Mouse (Mus musculus) neutrophil, adult 5-6 weeks (primary cell): ENCODE results near the gene Mdga1. TPM values are rescaled to one million over a fixed set of nuclear protein-coding genes. Genes with fewer than 3 reads are reported as not detected.

Experiments
- ATAC-seq: fragments of 151-379, 151-347 bp; 2 replicates; pipeline ENCODE4 v1.8.0; 2017; ENCODE audit warnings: mild to moderate bottlenecking, moderate TSS enrichment; ENCODE audit not compliant: insufficient number of reproducible peaks, poor library complexity, low FRiP score, severe bottlenecking; ENCODE audit errors: extremely low read depth
- total RNA-seq: library from RNA; stranded (forward); fragments of 200-1000 nt; gene quantifications from 2 replicates; pipeline ENCODE4 v1.2.3, GENCODE M21; 2017

Gene Mdga1
- total RNA-seq: 0.58 TPM in 1 of 2 replicates, not detected in the other

DNA sequence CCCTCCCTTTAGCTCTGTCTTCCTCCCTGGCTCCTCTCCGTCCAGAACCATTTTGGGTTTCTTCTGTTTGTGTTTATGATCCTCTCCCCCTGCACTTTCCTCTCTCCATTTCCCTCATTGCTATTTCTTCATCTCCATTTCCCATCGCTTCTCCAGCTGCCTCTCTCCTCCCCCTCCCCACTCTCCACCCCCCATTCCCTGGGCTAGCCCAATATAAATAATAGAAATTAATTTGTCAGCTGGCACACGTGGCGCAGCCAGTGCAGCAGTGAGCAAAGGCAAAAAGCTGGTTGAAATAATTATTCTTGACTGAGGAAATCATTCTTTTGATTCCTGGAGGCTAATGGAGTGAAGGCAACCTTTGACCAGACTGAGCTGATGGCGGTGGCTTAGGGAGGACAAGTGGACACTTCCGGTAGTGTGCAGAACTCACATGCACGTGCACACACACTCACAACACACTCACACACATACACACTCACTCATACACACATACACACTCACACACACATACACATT is at the start of gene Mdga1:
Gene Mdga1 (minus strand): TSS at position 51 of the 519 bp plus-strand sequence.
- no peak for ATAC-seq

GRCm38 (mm10) chr17:30018927-30019610 is 49.2 kb upstream of the Mdga1 start:
- no peak for ATAC-seq

DNA sequence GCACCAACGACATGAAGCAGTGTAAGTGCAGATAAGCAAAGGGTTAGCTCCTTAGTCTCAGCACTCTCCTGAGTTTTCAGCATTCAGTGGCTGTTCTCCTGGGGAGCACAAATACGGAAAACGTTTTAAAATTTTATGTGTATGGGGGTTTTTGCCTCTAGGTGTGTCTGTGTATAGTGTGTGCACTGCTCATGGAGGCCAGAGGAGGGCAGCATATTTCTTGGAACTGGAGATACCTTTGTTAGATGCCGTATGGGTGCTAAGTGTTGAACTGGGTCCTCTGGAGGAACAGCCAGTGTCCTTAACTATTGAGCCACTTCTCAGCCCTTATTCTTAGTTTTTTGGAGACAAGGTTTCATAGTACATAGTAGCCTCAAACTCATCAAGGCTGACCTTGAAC is 44.8 kb upstream of the Mdga1 start:
- no peak for ATAC-seq

- ATAC-seq: no peak
These were observed 38.5 kb upstream of the Mdga1 start for GRCm38 (mm10) chr17:30008392-30008791.

- ATAC-seq: no peak
These were observed 38.0 kb upstream of the Mdga1 start for GRCm38 (mm10) chr17:30007883-30008282.

DNA sequence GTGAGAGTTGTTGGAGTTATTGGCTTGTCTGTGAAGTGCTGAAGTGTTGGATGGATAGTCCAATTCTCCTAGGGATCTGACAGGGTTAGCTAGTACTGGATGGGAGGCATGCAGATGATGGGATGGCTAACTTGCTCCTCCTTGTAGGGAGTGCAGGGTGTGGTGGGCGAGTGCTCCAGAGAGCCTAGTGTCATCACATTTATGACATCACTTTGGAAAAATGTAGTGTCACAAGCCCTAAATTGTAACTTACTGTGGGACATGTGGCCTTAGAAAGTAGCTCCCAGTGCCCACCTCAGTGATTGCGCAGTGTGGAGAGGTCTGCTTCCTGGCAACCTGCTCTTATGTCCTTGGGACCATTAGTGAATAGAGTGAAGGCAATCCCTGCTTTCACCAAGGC is 37.0 kb upstream of the Mdga1 start:
- no peak for ATAC-seq

GRCm38 (mm10) chr17:30005451-30005941 is 35.6 kb upstream of the Mdga1 start:
- ATAC-seq: peak; percentile 21; the same call in 1 of the 2 replicates

GRCm38 (mm10) chr17:30005103-30005443 is 35.2 kb upstream of the Mdga1 start:
- ATAC-seq: no peak

DNA sequence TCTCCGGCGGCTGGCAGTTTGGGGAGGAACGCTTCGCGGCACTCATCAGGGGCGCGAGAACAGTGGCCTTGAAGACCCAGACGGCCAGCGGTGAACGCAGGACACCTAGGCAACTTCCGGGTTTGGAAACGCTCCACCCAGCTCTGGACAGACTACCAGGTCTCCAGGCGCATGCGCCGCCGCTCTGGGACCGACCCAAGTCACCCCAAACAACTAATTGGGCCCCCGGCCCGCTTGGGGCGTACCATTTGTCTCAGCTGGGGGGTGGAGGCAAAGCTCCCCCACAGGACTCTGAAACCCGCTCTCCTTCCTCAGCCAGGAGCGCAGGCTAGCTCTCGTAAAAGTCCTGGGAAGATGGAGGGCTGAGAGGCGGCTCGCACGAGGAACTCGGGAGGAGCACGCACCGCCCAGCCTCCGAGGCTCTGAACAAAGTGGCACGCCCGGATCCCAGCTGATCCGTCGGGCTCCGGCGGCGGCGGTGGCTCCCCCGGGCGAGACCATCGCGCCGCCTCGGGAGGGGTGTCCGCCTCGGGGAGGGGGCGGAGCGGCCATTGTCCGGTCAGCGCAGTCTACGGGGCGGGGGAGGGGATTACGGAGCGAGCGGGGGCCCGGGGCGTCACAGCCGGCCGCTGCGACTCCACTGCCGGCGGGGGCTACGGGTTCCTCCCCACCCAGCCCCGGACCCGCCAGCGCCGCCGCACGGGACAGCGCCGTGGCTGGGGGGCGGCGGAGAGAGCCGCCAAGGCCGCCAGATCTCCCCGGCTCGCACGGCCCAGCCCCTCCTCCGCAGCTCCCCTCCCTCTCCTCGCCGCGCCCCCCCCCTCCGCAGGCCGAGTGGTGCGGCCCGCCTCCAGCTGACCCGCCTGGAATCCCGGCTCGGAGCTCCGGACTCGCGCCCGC is 34.6 kb upstream of the Mdga1 start, which contains the start of gene Zfand3:
Gene Zfand3 (plus strand): TSS at position 531 of the 900 bp plus-strand sequence.
- ATAC-seq: peak; percentile 71

GRCm38 (mm10) chr17:29998566-29999295 is 28.8 kb upstream of the Mdga1 start:
- no peak for ATAC-seq

GRCm38 (mm10) chr17:29997726-29998125 is 27.8 kb upstream of the Mdga1 start:
- ATAC-seq: no peak

- ATAC-seq: no peak
These were observed 26.1 kb upstream of the Mdga1 start for GRCm38 (mm10) chr17:29995986-29996385.

- ATAC-seq: no peak
These were observed 24.6 kb upstream of the Mdga1 start for GRCm38 (mm10) chr17:29994459-29994858.

- no peak for ATAC-seq
These were observed 24.1 kb upstream of the Mdga1 start for GRCm38 (mm10) chr17:29994011-29994410.

GRCm38 (mm10) chr17:29993488-29993887 is 23.6 kb upstream of the Mdga1 start:
- no peak for ATAC-seq

GRCm38 (mm10) chr17:29990845-29991244 is 21.0 kb upstream of the Mdga1 start:
- ATAC-seq: no peak

GRCm38 (mm10) chr17:29990136-29990535 is 20.2 kb upstream of the Mdga1 start:
- ATAC-seq: no peak

GRCm38 (mm10) chr17:29989653-29990052 is 19.8 kb upstream of the Mdga1 start:
- ATAC-seq: no peak

DNA sequence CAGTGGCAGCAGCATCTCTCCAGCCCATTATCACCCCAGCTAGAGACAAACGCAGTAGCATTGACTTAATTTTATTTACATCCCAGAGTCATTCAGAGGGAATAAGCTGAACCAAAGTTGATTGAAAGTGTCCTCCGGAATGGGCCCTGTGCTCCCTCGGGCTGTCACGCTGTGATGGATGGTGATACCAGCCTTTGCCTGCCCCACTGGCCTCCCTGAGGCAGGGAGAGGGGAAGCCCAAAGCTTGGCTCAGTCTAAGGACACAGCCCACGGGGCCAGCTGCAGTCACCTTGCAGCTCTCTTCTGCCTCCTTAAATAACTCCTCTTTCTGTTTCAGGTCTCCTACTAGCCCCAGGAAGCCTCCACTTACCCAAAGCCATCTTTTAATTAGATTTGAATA is 18.3 kb upstream of the Mdga1 start:
- ATAC-seq: no peak
